Mouse (Mus musculus) lung, postnatal 0 days (tissue): Measurements from ENCODE around the gene Inpp4a. TPM values are rescaled to one million over a fixed set of nuclear protein-coding genes. Genes with fewer than 3 reads are reported as not detected.

Source experiments
- ATAC-seq: fragments of 200-750 bp; cut with Nextera tagmentation; 2 replicates; pipeline ENCODE4 v1.8.0; 2017; ENCODE audit warnings: moderate library complexity
- DNase-seq: peaks from one replicate; pipeline ENCODE4 v3.0.0-alpha.2; 2016; ENCODE audit warnings: low spot score
- H3K27ac ChIP-seq: fragments of 300-500 bp; sonication (generic); 2 replicates; pipeline ENCODE4 v1.5.1; 2014; ENCODE audit warnings: antibody characterized with exemption, mild to moderate bottlenecking, low read length, mixed read lengths
- H3K27me3 ChIP-seq: fragments of 300-500 bp; sonication (generic); replicated peaks from 2 replicates; pipeline ENCODE4 v1.6.1; 2014; ENCODE audit warnings: low read length, mixed read lengths; ENCODE audit not compliant: insufficient read depth
- H3K36me3 ChIP-seq: fragments of 300-500 bp; sonication (generic); 2 replicates; pipeline ENCODE4 v1.6.1; 2014; ENCODE audit warnings: low read length, mixed read lengths; ENCODE audit not compliant: insufficient read depth
- H3K4me1 ChIP-seq: fragments of 300-500 bp; sonication (generic); 2 replicates; pipeline ENCODE4 v1.6.1; 2014; ENCODE audit warnings: antibody characterized with exemption, low read depth, low read length, mixed read lengths; ENCODE audit not compliant: insufficient read depth
- H3K4me2 ChIP-seq: fragments of 300-500 bp; sonication (generic); replicated peaks from 2 replicates; pipeline ENCODE4 v1.6.1; 2014; ENCODE audit warnings: low read depth, mild to moderate bottlenecking, low read length, moderate library complexity, mixed read lengths
- H3K4me3 ChIP-seq: fragments of 300-500 bp; sonication (generic); 2 replicates; pipeline ENCODE4 v1.5.1; 2014; ENCODE audit warnings: low read depth, low read length
- H3K9ac ChIP-seq: fragments of 300-500 bp; sonication (generic); replicated peaks from 2 replicates; pipeline ENCODE4 v1.6.1; 2014; ENCODE audit warnings: low read depth, mild to moderate bottlenecking
- H3K9me3 ChIP-seq: fragments of 300-500 bp; sonication (generic); 2 replicates; pipeline ENCODE4 v1.6.1; 2016; ENCODE audit warnings: low read length, mixed read lengths
- CTCF ChIP-seq: IDR thresholded peaks from 2 replicates; pipeline ENCODE4 v1.5.1; 2016; ENCODE audit warnings: antibody characterized with exemption, mild to moderate bottlenecking
- EP300 ChIP-seq: IDR thresholded peaks from 2 replicates; pipeline ENCODE4 v1.6.1; 2016; ENCODE audit warnings: antibody characterized with exemption, mild to moderate bottlenecking, control low read depth
- WGBS: fragments of 180-500 bp; shearing (Covaris S2); extraction: QIAGEN DNeasy Blood & Tissue Kit; methylation state at CpG from one replicate; pipeline ENCODE4 v1.1.7; 2014; 5-methylcytosine and 5-hydroxymethylcytosine counted together
- polyA plus RNA-seq: library from polyadenylated mRNA; unstranded; fragments of >200 nt; fragmentation: Nextera tagmentation; extraction: Ambion mirVana; gene quantifications from 2 replicates; pipeline ENCODE4 v1.2.1, GENCODE M21; 2015

Gene Inpp4a
- polyA plus RNA-seq, 1 experiment from 2014 or later, result 15.8 TPM

GRCm38 (mm10) chr1:37288181-37288935 is 11.3 kb upstream of the Inpp4a start:
- Histone ChIP-seq H3K4me3 (no peak overlapping the region), H3K9me3 (no peaks in the 10 kb centered on the region), H3K4me2 (no peak overlapping the region), H3K36me3 (no peaks in the 10 kb centered on the region), H3K27me3 (no peaks in the 10 kb centered on the region), H3K27ac (no peak overlapping the region), H3K9ac (no peak overlapping the region), H3K4me1 (no peaks in the 10 kb centered on the region)
- no peak for ATAC-seq
- 56% methylated on average over 11 of the region's 11 CpGs for WGBS
- TF ChIP-seq EP300 (no peak), CTCF (no peak)
- DNase-seq, result no peak

DNA sequence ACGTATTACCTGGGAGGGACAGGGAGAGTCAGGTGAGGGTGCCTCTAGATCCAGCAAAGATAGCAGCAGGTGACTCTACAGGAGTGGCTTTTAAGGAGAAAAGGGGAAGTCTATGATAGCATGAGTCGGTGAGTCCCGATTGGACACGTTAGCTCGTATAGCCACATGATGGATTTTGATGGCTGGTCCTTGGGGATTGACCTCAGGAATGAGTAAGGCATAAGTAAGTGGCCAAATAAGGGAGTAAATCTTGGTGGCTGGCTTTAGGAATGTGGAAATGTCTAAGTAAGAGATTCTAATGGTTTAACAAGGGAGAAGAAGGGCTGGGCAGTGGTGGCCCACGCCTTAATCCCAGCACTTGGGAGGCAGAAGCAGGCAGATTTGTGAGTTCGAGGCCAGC is 10.7 kb upstream of the Inpp4a start:
- Histone ChIP-seq H3K9me3 (no peaks in the 10 kb centered on the region), H3K36me3 (no peaks in the 10 kb centered on the region), H3K4me1 (no peaks in the 10 kb centered on the region), H3K27ac (no peak overlapping the region), H3K4me2 (no peak overlapping the region), H3K27me3 (no peaks in the 10 kb centered on the region), H3K9ac (no peak overlapping the region), H3K4me3 (no peak overlapping the region)
- no peak for TF ChIP-seq CTCF
- no peak for TF ChIP-seq EP300
- WGBS, result 73% methylated on average over 7 of the region's 7 CpGs
- no peak for ATAC-seq
- DNase-seq, result no peak

DNA sequence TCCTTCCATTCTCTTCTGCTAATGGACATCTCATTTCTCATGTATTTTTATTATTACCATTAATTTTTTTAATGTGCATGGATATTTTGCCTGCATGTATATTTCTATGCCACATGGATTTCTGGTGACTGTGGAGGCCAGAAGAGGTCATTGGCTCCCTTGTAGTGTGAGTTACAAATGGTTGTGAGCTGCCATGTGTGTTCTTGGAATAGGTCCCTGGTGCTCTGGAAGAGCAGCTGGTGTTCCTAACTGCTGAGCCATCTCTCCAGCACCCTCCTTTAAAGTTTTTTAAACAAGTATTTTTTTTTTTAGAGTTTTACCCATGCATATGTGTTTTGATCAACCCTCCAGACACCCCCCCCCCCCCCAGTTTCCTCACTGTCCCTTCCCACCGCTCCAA is 3.3 kb upstream of the Inpp4a start:
- H3K9ac ChIP-seq, result no peak overlapping the region
- ATAC-seq, result no peak
- peaks cover 10% of the 10 kb centered on the region; the same call in 1 of the 2 replicates for H3K4me1 ChIP-seq
- no peaks in the 10 kb centered on the region for H3K36me3 ChIP-seq
- H3K27ac ChIP-seq, result no peak overlapping the region
- H3K4me3 ChIP-seq, result no peak overlapping the region
- H3K27me3 ChIP-seq, result no peaks in the 10 kb centered on the region
- TF ChIP-seq EP300 (no peak), CTCF (no peak)
- WGBS, result 60% methylated on average over 1 of the region's 1 CpGs
- H3K9me3 ChIP-seq, result no peaks in the 10 kb centered on the region
- DNase-seq, result peak; percentile 27
- no peak overlapping the region for H3K4me2 ChIP-seq

DNA sequence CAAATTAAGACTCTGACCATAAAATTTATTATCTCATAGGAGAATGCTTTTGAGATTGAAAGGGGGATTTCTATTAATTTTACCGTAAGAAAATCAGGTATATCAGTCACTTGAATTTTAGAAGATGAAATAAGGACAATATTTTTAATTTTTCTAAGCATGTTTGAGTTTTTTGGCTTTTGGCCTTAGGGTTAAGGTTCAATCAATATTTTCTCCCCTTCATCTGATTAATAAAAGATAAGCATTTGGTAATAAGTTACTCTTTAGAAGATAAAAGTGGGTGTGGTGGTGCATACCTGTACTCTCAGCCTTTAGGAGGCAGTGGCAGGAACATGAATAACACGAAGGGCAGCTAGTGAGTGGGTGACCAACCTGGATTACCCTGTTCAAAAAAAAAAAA is 761 bp upstream of the Inpp4a start:
- no peaks in the 10 kb centered on the region for H3K36me3 ChIP-seq
- no peaks in the 10 kb centered on the region for H3K9me3 ChIP-seq
- no peak for DNase-seq
- H3K4me3 ChIP-seq, result no peak overlapping the region
- peaks cover 11% of the 10 kb centered on the region; the same call in 1 of the 2 replicates for H3K4me1 ChIP-seq
- H3K27ac ChIP-seq, result no peak overlapping the region
- ATAC-seq, result no peak
- WGBS, result 67% methylated on average over 2 of the region's 2 CpGs
- TF ChIP-seq EP300 (no peak), CTCF (no peak)
- no peaks in the 10 kb centered on the region for H3K27me3 ChIP-seq
- no peak overlapping the region for H3K4me2 ChIP-seq
- no peak overlapping the region for H3K9ac ChIP-seq

DNA sequence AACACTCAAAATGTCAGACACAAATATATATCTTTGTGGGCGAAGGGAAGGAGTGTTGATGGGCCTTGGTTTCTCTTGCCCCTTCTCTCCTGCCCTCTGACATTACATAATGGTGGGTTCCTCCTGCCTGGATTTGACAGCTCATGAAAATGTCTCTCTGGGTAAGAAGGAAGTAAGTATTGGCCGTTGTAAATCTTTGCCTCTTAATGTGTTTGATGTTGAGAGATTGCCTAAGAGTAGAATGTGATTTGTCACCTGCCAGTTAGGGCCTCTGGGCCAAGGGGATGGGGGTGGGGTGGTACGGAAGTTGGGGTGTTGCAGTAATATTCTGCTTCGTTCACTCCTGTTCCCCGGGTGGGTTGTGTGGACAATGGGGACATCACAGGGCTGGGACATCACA is 985 bp downstream of the Inpp4a start:
- H3K4me1 ChIP-seq, result peaks cover 11% of the 10 kb centered on the region; the same call in 1 of the 2 replicates
- H3K9me3 ChIP-seq, result no peaks in the 10 kb centered on the region
- H3K36me3 ChIP-seq, result no peaks in the 10 kb centered on the region
- WGBS, result 22% methylated on average over 5 of the region's 5 CpGs
- DNase-seq (peak; percentile 69), ATAC-seq (peak; percentile 47)
- TF ChIP-seq EP300 (peak; percentile 50), CTCF (no peak)
- H3K27ac ChIP-seq, result peak overlapping the region; percentile 59
- peak overlapping the region; percentile 76; the same call in 1 of the 2 replicates for H3K9ac ChIP-seq
- peak overlapping the region; percentile 92 for H3K4me3 ChIP-seq
- H3K4me2 ChIP-seq, result peak overlapping the region; percentile 91
- no peaks in the 10 kb centered on the region for H3K27me3 ChIP-seq

DNA sequence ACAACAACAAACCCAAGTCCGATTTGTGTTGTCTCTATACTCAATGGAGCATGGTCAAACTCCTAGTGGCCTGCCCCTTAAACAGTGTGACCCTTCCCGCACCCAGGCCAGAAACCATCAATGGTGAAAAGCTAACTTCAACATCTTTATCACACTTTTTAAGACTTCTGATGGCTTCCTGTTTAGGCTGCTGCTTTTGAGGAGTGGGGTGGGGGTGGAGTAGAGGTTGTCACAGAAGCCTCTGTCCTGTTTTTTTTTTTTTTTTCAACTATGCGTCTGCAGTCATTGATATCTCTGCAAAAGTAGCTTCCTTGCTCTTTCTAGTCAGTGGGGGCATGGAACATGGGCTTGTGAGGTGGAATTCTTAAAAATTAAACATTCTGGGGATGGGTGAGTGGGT is 3.1 kb downstream of the Inpp4a start:
- DNase-seq (no peak), ATAC-seq (no peak)
- peaks cover 11% of the 10 kb centered on the region; the same call in 1 of the 2 replicates for H3K4me1 ChIP-seq
- H3K9ac ChIP-seq, result no peak overlapping the region
- no peaks in the 10 kb centered on the region for H3K9me3 ChIP-seq
- no peak overlapping the region for H3K4me2 ChIP-seq
- H3K36me3 ChIP-seq, result no peaks in the 10 kb centered on the region
- WGBS, result 63% methylated on average over 3 of the region's 3 CpGs
- no peak overlapping the region for H3K4me3 ChIP-seq
- H3K27me3 ChIP-seq, result no peaks in the 10 kb centered on the region
- no peak overlapping the region for H3K27ac ChIP-seq
- TF ChIP-seq EP300 (no peak), CTCF (no peak)
